Mouse (Mus musculus) testis, adult 2 months (tissue): ENCODE results near the gene Nabp1. TPM values are rescaled to one million over a fixed set of nuclear protein-coding genes. Genes with fewer than 3 reads are reported as not detected.

Experiments
- H3K27ac ChIP-seq: fragments of 200-500 bp; 2 replicates; pipeline ENCODE4 v1.5.1; 2012; ENCODE audit warnings: low read depth, low read length; ENCODE audit not compliant: control insufficient read depth, insufficient read depth
- H3K27me3 ChIP-seq: fragments of 200-500 bp; 2 replicates; pipeline ENCODE4 v1.6.1; 2012; ENCODE audit warnings: mild to moderate bottlenecking, low read length, moderate library complexity; ENCODE audit not compliant: control insufficient read depth, insufficient read depth
- H3K36me3 ChIP-seq: fragments of 200-500 bp; 2 replicates; pipeline ENCODE4 v1.6.1; 2012; ENCODE audit warnings: mild to moderate bottlenecking, low read length; ENCODE audit not compliant: control insufficient read depth, insufficient read depth
- H3K4me1 ChIP-seq: fragments of 200-500 bp; 2 replicates; pipeline ENCODE4 v1.6.1; 2012; ENCODE audit warnings: low read length; ENCODE audit not compliant: control insufficient read depth, insufficient read depth
- H3K4me3 ChIP-seq: fragments of 200-500 bp; 2 replicates; pipeline ENCODE4 v1.5.1; 2012; ENCODE audit warnings: low read depth, mild to moderate bottlenecking, low read length, moderate library complexity, mixed read lengths; ENCODE audit not compliant: control insufficient read depth
- CTCF ChIP-seq: fragments of 200-500 bp; IDR thresholded peaks from 2 replicates; pipeline ENCODE4 v1.5.1; 2012; ENCODE audit warnings: low read depth, mild to moderate bottlenecking, inconsistent platforms, low read length, moderate library complexity; ENCODE audit not compliant: control insufficient read depth, insufficient read depth, insufficient replicate concordance
- POLR2A ChIP-seq: fragments of 200-500 bp; IDR thresholded peaks from 2 replicates; pipeline ENCODE4 v1.6.1; 2012; ENCODE audit warnings: low read depth, mild to moderate bottlenecking, inconsistent platforms, low read length, moderate library complexity; ENCODE audit not compliant: control insufficient read depth
- polyA plus RNA-seq: library from polyadenylated mRNA; depleted of rRNA; stranded (reverse); fragments of >200 nt; gene quantifications from 2 replicates; pipeline ENCODE4 v1.2.3, GENCODE M21; 2012

Gene Nabp1
- polyA plus RNA-seq, 1 experiment = 161 TPM

DNA sequence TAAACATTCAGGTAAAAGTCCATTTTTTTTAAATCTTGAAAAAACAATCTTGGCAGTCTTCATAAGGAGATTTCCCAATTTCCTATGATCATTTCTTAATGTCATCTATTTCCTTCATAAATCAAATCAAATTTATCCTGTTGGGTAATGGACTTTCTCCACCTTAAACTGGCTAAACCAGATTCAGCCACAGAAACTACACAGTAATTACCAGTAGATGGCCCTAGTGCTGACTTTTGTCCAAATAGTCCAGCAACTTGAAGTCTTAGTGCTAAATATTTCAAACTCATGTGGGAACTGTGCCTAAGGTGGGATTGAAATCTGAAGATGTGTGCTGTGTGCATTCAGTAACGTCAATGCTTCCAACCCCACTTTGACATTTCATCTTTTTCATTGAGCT lies 11.8 kb downstream of the Nabp1 start:
- Histone ChIP-seq H3K4me3 (no peak overlapping the region), H3K4me1 (no peaks in the 10 kb centered on the region), H3K27ac (no peak overlapping the region), H3K27me3 (no peaks in the 10 kb centered on the region), H3K36me3 (no peaks in the 10 kb centered on the region)
- TF ChIP-seq POLR2A (no peak), CTCF (no peak)

DNA sequence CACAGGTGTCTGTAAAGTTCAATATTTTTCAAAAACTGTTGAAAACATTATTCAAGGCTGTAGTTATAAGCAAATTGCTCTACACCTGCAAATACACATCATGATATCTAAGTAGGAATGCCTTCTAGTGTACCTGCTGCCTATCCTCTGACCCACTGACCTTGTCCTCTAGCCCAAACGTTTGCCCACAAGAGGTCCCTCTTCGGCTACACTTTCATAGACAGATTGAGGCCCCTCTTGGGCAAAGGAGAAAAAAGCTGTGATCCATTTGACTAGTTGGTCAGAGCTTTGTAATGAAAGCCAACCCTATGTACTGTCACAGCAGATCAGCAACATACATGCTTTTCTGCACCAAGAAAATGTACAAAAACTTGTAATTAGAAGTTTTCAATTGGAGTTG lies 12.9 kb downstream of the Nabp1 start:
- Histone ChIP-seq H3K4me3 (no peak overlapping the region), H3K4me1 (no peaks in the 10 kb centered on the region), H3K27ac (no peak overlapping the region), H3K27me3 (no peaks in the 10 kb centered on the region), H3K36me3 (no peaks in the 10 kb centered on the region)
- TF ChIP-seq POLR2A = no peak
- no peak for TF ChIP-seq CTCF

- Histone ChIP-seq H3K27ac (no peak overlapping the region), H3K36me3 (no peaks in the 10 kb centered on the region), H3K27me3 (no peaks in the 10 kb centered on the region), H3K4me3 (no peak overlapping the region), H3K4me1 (peaks cover 2% of the 10 kb centered on the region; the same call in 1 of the 2 replicates)
- TF ChIP-seq CTCF = no peak
- TF ChIP-seq POLR2A = no peak
These were observed 15.2 kb downstream of the Nabp1 start for GRCm38 (mm10) chr1:51463038-51463437.

GRCm38 (mm10) chr1:51458731-51459450 lies 19.3 kb downstream of the Nabp1 start:
- Histone ChIP-seq H3K27me3 (no peaks in the 10 kb centered on the region), H3K27ac (no peak overlapping the region), H3K4me1 (peaks cover 2% of the 10 kb centered on the region; the same call in 1 of the 2 replicates), H3K4me3 (no peak overlapping the region), H3K36me3 (no peaks in the 10 kb centered on the region)
- TF ChIP-seq POLR2A (no peak), CTCF (no peak)

GRCm38 (mm10) chr1:51458089-51458488 lies 20.1 kb downstream of the Nabp1 start:
- no peak overlapping the region for H3K4me3 ChIP-seq
- H3K4me1 ChIP-seq = peaks cover 2% of the 10 kb centered on the region; the same call in 1 of the 2 replicates
- H3K27ac ChIP-seq = no peak overlapping the region
- TF ChIP-seq POLR2A = no peak
- TF ChIP-seq CTCF = no peak
- H3K36me3 ChIP-seq = no peaks in the 10 kb centered on the region
- no peaks in the 10 kb centered on the region for H3K27me3 ChIP-seq

DNA sequence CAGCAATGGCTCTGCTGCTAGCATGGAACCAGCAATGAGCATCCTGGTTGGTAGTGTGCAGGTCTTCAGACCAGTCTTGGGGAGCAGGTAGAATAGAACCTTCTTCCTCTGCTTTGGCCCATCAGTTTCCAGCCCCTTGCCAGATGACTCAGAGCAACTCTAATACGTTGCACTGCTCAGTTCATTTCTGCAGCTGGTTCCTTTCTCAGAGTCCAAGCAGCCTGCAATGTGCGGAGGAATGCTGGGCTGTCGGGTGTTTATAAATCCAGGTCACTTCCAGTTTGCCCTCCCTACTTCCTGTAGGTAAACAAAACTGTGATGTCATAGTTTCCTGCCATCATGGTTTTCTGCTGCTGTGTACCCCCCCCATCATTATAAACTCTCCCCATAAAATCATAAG lies 21.0 kb downstream of the Nabp1 start:
- TF ChIP-seq POLR2A = no peak
- no peak for TF ChIP-seq CTCF
- Histone ChIP-seq H3K4me3 (no peak overlapping the region), H3K27me3 (no peaks in the 10 kb centered on the region), H3K4me1 (peaks cover 2% of the 10 kb centered on the region; the same call in 1 of the 2 replicates), H3K27ac (no peak overlapping the region), H3K36me3 (no peaks in the 10 kb centered on the region)

- H3K27me3 ChIP-seq = no peaks in the 10 kb centered on the region
- no peak overlapping the region for H3K4me3 ChIP-seq
- no peak overlapping the region for H3K27ac ChIP-seq
- H3K4me1 ChIP-seq = no peaks in the 10 kb centered on the region
- no peaks in the 10 kb centered on the region for H3K36me3 ChIP-seq
- TF ChIP-seq POLR2A (no peak), CTCF (no peak)
These were observed 29.4 kb downstream of the Nabp1 start for GRCm38 (mm10) chr1:51448789-51449188.
